Comparison of ENCODE assay signal across 38 mouse cellular contexts in the genomic region with DNA sequence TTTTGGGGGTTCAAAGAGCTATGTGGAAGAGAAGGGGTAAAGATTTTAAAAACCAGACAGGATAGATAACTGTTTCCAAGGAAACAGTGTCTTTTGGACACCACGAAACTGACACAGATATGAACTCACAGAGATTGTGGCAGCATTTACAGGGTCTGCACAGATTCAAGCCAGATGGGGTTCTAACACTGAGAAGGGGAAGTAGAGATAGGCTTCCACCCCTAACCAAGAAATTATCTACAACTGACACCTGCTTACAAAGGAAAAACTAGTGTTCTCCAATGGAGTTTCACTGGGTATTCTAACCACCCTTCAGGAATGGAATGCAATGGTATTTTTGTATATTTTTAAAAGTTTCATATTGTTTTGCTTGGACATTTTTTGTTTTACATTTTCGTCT. TPM values are rescaled to one million over a fixed set of nuclear protein-coding genes. Genes with fewer than 3 reads are reported as not detected.
DNase-seq lines count a peak whose midpoint lies in the region; ATAC-seq lines count a peak whose summit lies in the region.
"Had no signal": no experiment of that assay in that cellular context is flagged by ENCODE, and none has a peak within 500 bp of the region (broad histone marks: within the 10 kb centered on the region; RNA-seq: fewer than 3 reads in every experiment).

No protein-coding gene starts in this region.

- no peak overlapping the region for H3K27ac ChIP-seq in liver, embryonic 11.5 days (ENCODE audit: low read depth, low read length)
- H3K27ac ChIP-seq in liver, embryonic 16.5 days (ENCODE audit: low read length) = no peak overlapping the region
- H3K27ac ChIP-seq: forebrain, embryonic 10.5 days; hindbrain, embryonic 14.5 days; limb, embryonic 12.5 days; liver, embryonic 15.5 days; midbrain, embryonic 15.5 days; neural tube, embryonic 15.5 days had no signal

- no peak overlapping the region for H3K4me2 ChIP-seq in liver, embryonic 11.5 days
- no peak overlapping the region for H3K4me2 ChIP-seq in liver, embryonic 16.5 days (ENCODE audit: low read depth, low read length)
- H3K4me2 ChIP-seq: heart, embryonic 11.5 days; hindbrain, embryonic 14.5 days; limb, embryonic 12.5 days; liver, embryonic 15.5 days; midbrain, embryonic 15.5 days; neural tube, embryonic 15.5 days had no signal

- H3K9me3 ChIP-seq in liver, embryonic 11.5 days (ENCODE audit: control insufficient read depth, low read length) = no peaks in the 10 kb centered on the region
- H3K9me3 ChIP-seq in liver, embryonic 16.5 days (replicated peaks; ENCODE audit: control insufficient read depth, low read length) = no peaks in the 10 kb centered on the region
- H3K9me3 ChIP-seq: forebrain, embryonic 10.5 days; limb, embryonic 12.5 days; liver, embryonic 15.5 days; midbrain, embryonic 15.5 days; neural tube, embryonic 15.5 days had no signal

- H3K4me1 ChIP-seq in liver, embryonic 11.5 days (replicated peaks; ENCODE audit: control insufficient read depth, insufficient read depth, low read length) = no peaks in the 10 kb centered on the region
- H3K4me1 ChIP-seq in liver, embryonic 16.5 days (ENCODE audit: control insufficient read depth, low read depth, low read length) = peaks cover 2% of the 10 kb centered on the region
- H3K4me1 ChIP-seq: forebrain, embryonic 10.5 days; limb, embryonic 12.5 days; midbrain, embryonic 15.5 days; neural tube, embryonic 15.5 days had no signal

- ATAC-seq in liver, embryonic 11.5 days (replicated peaks; ENCODE audit: low FRiP score) = peak; percentile 81
- peak; percentile 70 for ATAC-seq in granulocyte monocyte progenitor cell, adult 5-6 weeks (replicated peaks; ENCODE audit: poor library complexity, severe bottlenecking)
- peak; percentile 52; the same call in 1 of the 2 replicates for ATAC-seq in liver, embryonic 16.5 days (ENCODE audit: low read depth)
- ATAC-seq: forebrain, embryonic 16.5 days; intestine, postnatal 0 days; midbrain, embryonic 15.5 days had no signal

- no peak overlapping the region for H3K4me3 ChIP-seq in liver, embryonic 11.5 days (ENCODE audit: low read depth, low read length)
- H3K4me3 ChIP-seq in liver, embryonic 16.5 days (ENCODE audit: low read depth, low read length) = no peak overlapping the region
- H3K4me3 ChIP-seq: forebrain, embryonic 10.5 days; left cerebral cortex, adult 2 months; limb, embryonic 12.5 days; liver, embryonic 15.5 days; midbrain, embryonic 15.5 days; neural tube, embryonic 15.5 days had no signal

- WGBS in liver, embryonic 11.5 days = 25% methylated on average over 2 of the region's 2 CpGs
- WGBS in liver, embryonic 16.5 days (ENCODE audit: insufficient replicate concordance) = 10% methylated on average over 2 of the region's 2 CpGs

- H3K9ac ChIP-seq in liver, embryonic 11.5 days (ENCODE audit: low read depth, low read length) = no peak overlapping the region
- H3K9ac ChIP-seq in liver, embryonic 16.5 days (ENCODE audit: low read depth, low read length) = no peak overlapping the region
- H3K9ac ChIP-seq: hindbrain, embryonic 14.5 days; limb, embryonic 12.5 days; liver, embryonic 15.5 days; midbrain, embryonic 15.5 days; neural tube, embryonic 15.5 days had no signal

- no peaks in the 10 kb centered on the region for H3K36me3 ChIP-seq in liver, embryonic 11.5 days (ENCODE audit: control insufficient read depth, insufficient read depth, low read length)
- no peaks in the 10 kb centered on the region for H3K36me3 ChIP-seq in liver, embryonic 16.5 days (ENCODE audit: control insufficient read depth, insufficient read depth)
- H3K36me3 ChIP-seq: forebrain, embryonic 10.5 days; limb, embryonic 12.5 days; liver, embryonic 15.5 days; midbrain, embryonic 15.5 days; neural tube, embryonic 15.5 days had no signal

- DNase-seq in liver, embryonic 11.5 days (ENCODE audit: low spot score) = no peak
- DNase-seq in liver = no peak
- no peak for DNase-seq in layer of hippocampus, adult 18-20 months (ENCODE audit: low spot score in 2 of 2)
- DNase-seq in retina, embryonic 14.5 days (ENCODE audit: low spot score) = no peak
- no peak for DNase-seq in yolk sac, embryonic 10.5 days (ENCODE audit: low spot score)
- no peak for DNase-seq in urinary bladder, postnatal 4 days (ENCODE audit: low spot score in 2 of 2)
- DNase-seq: adrenal gland, adult 2 months; adrenal gland, postnatal 36 days; cerebellum, adult 2 months; cerebellum, postnatal 25 days; gastrocnemius, postnatal 10 days; heart, adult 11 months; heart, postnatal 4 days; kidney, postnatal 14 days; lung, postnatal 36 days; right cerebral cortex, adult 18-20 months; spleen, adult 18-20 months; thymus, adult 18-20 months; thymus, postnatal 25 days had no signal

- no peaks in the 10 kb centered on the region; the same call in 1 of the 2 replicates for H3K27me3 ChIP-seq in liver, embryonic 11.5 days (replicated peaks; ENCODE audit: control insufficient read depth, insufficient read depth, low read length)
- no peaks in the 10 kb centered on the region for H3K27me3 ChIP-seq in liver, embryonic 16.5 days (ENCODE audit: control insufficient read depth, insufficient read depth, low read depth, low read length)
- H3K27me3 ChIP-seq: limb, embryonic 12.5 days; midbrain, embryonic 15.5 days; neural tube, embryonic 15.5 days had no signal

RNA-seq across cellular contexts. Expression of gene Ccr3, which starts 5.7 kb away (rescaled TPM):
- 0.04 and 0.05 TPM in 2 replicates for polyA plus RNA-seq in liver, embryonic 11.5 days (2014; fragmentation: Nextera tagmentation; extraction: Ambion mirVana)
- total RNA-seq in granulocyte monocyte progenitor cell, adult 5-6 weeks (2014; fragmentation: Nextera tagmentation) = not detected in 2 replicates
- 0.36 and 0.73 TPM in 2 replicates for total RNA-seq in granulocyte monocyte progenitor cell, adult 5-6 weeks (2017)
- 0.14 and 0.18 TPM in 2 replicates for polyA plus RNA-seq in liver, embryonic 16.5 days (2015; fragmentation: Nextera tagmentation; extraction: Ambion mirVana)
- total RNA-seq in layer of hippocampus, adult 18-20 months (2021) = not detected
- total RNA-seq: adrenal gland, adult 2 months; heart, postnatal 4 days; layer of hippocampus, postnatal 10 days; left cerebral cortex, adult 2 months; left cerebral cortex, postnatal 25 days had no signal
- polyA plus RNA-seq: adrenal gland, adult 2 months; cerebellum, adult 2 months; embryonic facial prominence, embryonic 11.5 days; forebrain, embryonic 10.5 days; forebrain, embryonic 16.5 days; heart, embryonic 11.5 days; hindbrain, embryonic 14.5 days; kidney, embryonic 14.5 days; limb, embryonic 12.5 days; midbrain, embryonic 15.5 days; neural tube, embryonic 15.5 days had no signal

RNA-seq across cellular contexts. Expression of gene Ccr1l1, which starts 37.8 kb away (rescaled TPM):
- polyA plus RNA-seq in liver, embryonic 11.5 days (2014; fragmentation: Nextera tagmentation; extraction: Ambion mirVana) = not detected in 2 replicates
- not detected in 2 replicates for total RNA-seq in granulocyte monocyte progenitor cell, adult 5-6 weeks (2014; fragmentation: Nextera tagmentation)
- total RNA-seq in granulocyte monocyte progenitor cell, adult 5-6 weeks (2017) = not detected in 2 replicates
- 0.07 TPM in 1 of 2 replicates, not detected in the other for polyA plus RNA-seq in liver, embryonic 16.5 days (2015; fragmentation: Nextera tagmentation; extraction: Ambion mirVana)
- not detected for total RNA-seq in layer of hippocampus, adult 18-20 months (2021)
- total RNA-seq: adrenal gland, adult 2 months; adrenal gland, postnatal 36 days; gastrocnemius, postnatal 10 days; heart, postnatal 4 days; layer of hippocampus, postnatal 10 days; left cerebral cortex, adult 2 months; left cerebral cortex, postnatal 25 days had no signal
- polyA plus RNA-seq: adrenal gland, adult 2 months; cerebellum, adult 2 months; embryonic facial prominence, embryonic 11.5 days; forebrain, embryonic 10.5 days; forebrain, embryonic 16.5 days; heart, embryonic 11.5 days; heart, embryonic 16.5 days; hindbrain, embryonic 14.5 days; intestine, postnatal 0 days; kidney, embryonic 14.5 days; limb, embryonic 12.5 days; liver, embryonic 15.5 days; lung, embryonic 16.5 days; midbrain, embryonic 15.5 days; neural tube, embryonic 15.5 days; stomach, embryonic 16.5 days had no signal

RNA-seq across cellular contexts. Expression of gene Ccr1, which starts 47.6 kb away (rescaled TPM):
- polyA plus RNA-seq in liver, embryonic 11.5 days (2014; fragmentation: Nextera tagmentation; extraction: Ambion mirVana) = 1.9 and 2.0 TPM in 2 replicates
- total RNA-seq in granulocyte monocyte progenitor cell, adult 5-6 weeks (2014; fragmentation: Nextera tagmentation) = 2.1 and 3.8 TPM in 2 replicates
- total RNA-seq in granulocyte monocyte progenitor cell, adult 5-6 weeks (2017) = 4.7 and 5.6 TPM in 2 replicates
- 2.9 and 3.5 TPM in 2 replicates for polyA plus RNA-seq in liver, embryonic 16.5 days (2015; fragmentation: Nextera tagmentation; extraction: Ambion mirVana)
- under 1 TPM in 1 of 2 experiments, not detected in 1; 0.10 TPM for total RNA-seq in layer of hippocampus, adult 18-20 months (2021)
